Mouse (Mus musculus) midbrain, embryonic 13.5 days (tissue): Measurements from ENCODE around the gene Rxylt1. TPM values are rescaled to one million over a fixed set of nuclear protein-coding genes. Genes with fewer than 3 reads are reported as not detected.

ENCODE experiments used
- ATAC-seq: fragments of 200-750 bp; cut with Nextera tagmentation; 2 replicates; pipeline ENCODE4 v1.8.0; 2017; ENCODE audit warnings: mild to moderate bottlenecking, moderate TSS enrichment, moderate library complexity
- H3K27ac ChIP-seq: fragments of 300-500 bp; sonication (generic); 2 replicates; pipeline ENCODE4 v1.5.1; 2015; ENCODE audit warnings: inconsistent platforms, mild to moderate bottlenecking, moderate library complexity
- H3K27me3 ChIP-seq: fragments of 300-500 bp; sonication (generic); 2 replicates; pipeline ENCODE4 v1.6.1; 2015; ENCODE audit warnings: mild to moderate bottlenecking, inconsistent platforms
- H3K36me3 ChIP-seq: fragments of 300-500 bp; sonication (generic); 2 replicates; pipeline ENCODE4 v1.6.1; 2015; ENCODE audit warnings: mild to moderate bottlenecking, inconsistent platforms
- H3K4me1 ChIP-seq: fragments of 300-500 bp; sonication (generic); replicated peaks from 2 replicates; pipeline ENCODE4 v1.6.1; 2015; ENCODE audit warnings: inconsistent platforms
- H3K4me2 ChIP-seq: fragments of 300-500 bp; sonication (generic); replicated peaks from 2 replicates; pipeline ENCODE4 v1.6.1; 2015; ENCODE audit warnings: moderate library complexity, mild to moderate bottlenecking, inconsistent platforms
- H3K4me3 ChIP-seq: fragments of 300-500 bp; sonication (generic); replicated peaks from 2 replicates; pipeline ENCODE4 v1.5.1; 2015; ENCODE audit warnings: mild to moderate bottlenecking, inconsistent platforms
- H3K9ac ChIP-seq: fragments of 300-500 bp; sonication (generic); replicated peaks from 2 replicates; pipeline ENCODE4 v1.6.1; 2015; ENCODE audit warnings: mild to moderate bottlenecking, inconsistent platforms
- H3K9me3 ChIP-seq: fragments of 300-500 bp; sonication (generic); 2 replicates; pipeline ENCODE4 v1.6.1; 2016; ENCODE audit warnings: mild to moderate bottlenecking, inconsistent platforms
- WGBS: fragments of 180-500 bp; shearing (Covaris S2); methylation state at CpG from one replicate; pipeline ENCODE4 v1.1.7; 2015; 5-methylcytosine and 5-hydroxymethylcytosine counted together
- polyA plus RNA-seq: library from polyadenylated mRNA; unstranded; fragments of >200 nt; fragmentation: Nextera tagmentation; extraction: Ambion mirVana; gene quantifications from 2 replicates; pipeline ENCODE4 v1.2.1, GENCODE M21; 2015

Rxylt1 gene
- polyA plus RNA-seq, 1 experiment from 2014 or later = 32.1 TPM

GRCm38 (mm10) chr10:122081352-122081751 lies 15.8 kb downstream of the Rxylt1 start:
- no peak for ATAC-seq
- no peak overlapping the region for H3K4me3 ChIP-seq
- 97% methylated on average over 1 of the region's 1 CpGs for WGBS

GRCm38 (mm10) chr10:122069153-122069552 lies 28.0 kb downstream of the Rxylt1 start:
- H3K27ac ChIP-seq = no peak overlapping the region
- H3K27me3 ChIP-seq = no peaks in the 10 kb centered on the region
- H3K9me3 ChIP-seq = no peaks in the 10 kb centered on the region
- no peak for ATAC-seq
- H3K4me3 ChIP-seq = no peak overlapping the region
- no peak overlapping the region for H3K9ac ChIP-seq
- no peaks in the 10 kb centered on the region for H3K36me3 ChIP-seq
- H3K4me2 ChIP-seq = no peak overlapping the region
- no peaks in the 10 kb centered on the region for H3K4me1 ChIP-seq

More at GRCm38 (mm10) chr10:122081352-122081751, 15.8 kb downstream of the Rxylt1 start:
- H3K36me3 ChIP-seq = peaks cover 18% of the 10 kb centered on the region
- H3K27ac ChIP-seq = no peak overlapping the region
- no peaks in the 10 kb centered on the region for H3K27me3 ChIP-seq
- no peak overlapping the region for H3K4me2 ChIP-seq
- no peaks in the 10 kb centered on the region for H3K4me1 ChIP-seq
- 0 out of 2 replicates have a peak, but pooled peaks cover 9% of the 10 kb centered on the region for H3K9me3 ChIP-seq
- H3K9ac ChIP-seq = no peak overlapping the region

GRCm38 (mm10) chr10:122055826-122056225 lies 41.3 kb downstream of the Rxylt1 start:
- H3K27ac ChIP-seq = no peak overlapping the region
- no peak for ATAC-seq
- no peaks in the 10 kb centered on the region for H3K4me1 ChIP-seq
- no peak overlapping the region for H3K4me2 ChIP-seq
- H3K4me3 ChIP-seq = no peak overlapping the region
- no peaks in the 10 kb centered on the region for H3K27me3 ChIP-seq
- no peak overlapping the region for H3K9ac ChIP-seq
- no peaks in the 10 kb centered on the region for H3K36me3 ChIP-seq
- H3K9me3 ChIP-seq = no peaks in the 10 kb centered on the region
- WGBS = 85% methylated on average over 6 of the region's 6 CpGs

GRCm38 (mm10) chr10:122054535-122054934 lies 42.6 kb downstream of the Rxylt1 start:
- peak; percentile 81 for ATAC-seq
- no peaks in the 10 kb centered on the region for H3K9me3 ChIP-seq
- no peaks in the 10 kb centered on the region for H3K27me3 ChIP-seq
- H3K27ac ChIP-seq = no peak overlapping the region
- no peak overlapping the region for H3K4me3 ChIP-seq
- H3K4me1 ChIP-seq = no peaks in the 10 kb centered on the region
- H3K9ac ChIP-seq = no peak overlapping the region
- no peaks in the 10 kb centered on the region for H3K36me3 ChIP-seq
- WGBS = 14% methylated on average over 8 of the region's 8 CpGs
- no peak overlapping the region for H3K4me2 ChIP-seq

GRCm38 (mm10) chr10:122051831-122052230 lies 45.3 kb downstream of the Rxylt1 start:
- H3K4me3 ChIP-seq = no peak overlapping the region
- WGBS = 39% methylated on average over 6 of the region's 6 CpGs
- H3K4me1 ChIP-seq = no peaks in the 10 kb centered on the region
- H3K9me3 ChIP-seq = no peaks in the 10 kb centered on the region
- no peak overlapping the region for H3K27ac ChIP-seq
- H3K27me3 ChIP-seq = no peaks in the 10 kb centered on the region
- no peak overlapping the region for H3K9ac ChIP-seq
- no peak overlapping the region for H3K4me2 ChIP-seq
- no peaks in the 10 kb centered on the region for H3K36me3 ChIP-seq
- no peak for ATAC-seq

GRCm38 (mm10) chr10:122047727-122048365 lies 49.3 kb downstream of the Rxylt1 start:
- Histone ChIP-seq H3K36me3 (peaks cover 2% of the 10 kb centered on the region; the same call in 1 of the 2 replicates), H3K9me3 (no peaks in the 10 kb centered on the region), H3K27ac (peak overlapping the region; percentile 96), H3K27me3 (no peaks in the 10 kb centered on the region), H3K4me2 (peak overlapping the region; percentile 73), H3K9ac (peak overlapping the region; percentile 95), H3K4me3 (peak overlapping the region; percentile 78), H3K4me1 (peaks cover 25% of the 10 kb centered on the region)
- WGBS = 18% methylated on average over 29 of the region's 44 CpGs
- ATAC-seq = peak; percentile 82

- peak; percentile 85 for ATAC-seq
- Histone ChIP-seq H3K9ac (peak within 1 kb of the TSS; percentile 95), H3K27ac (peak within 1 kb of the TSS; percentile 96), H3K4me3 (peak within 1 kb of the TSS; percentile 78), H3K4me1 (peaks cover 29% of the 10 kb centered on the region), H3K9me3 (no peaks in the 10 kb centered on the region), H3K27me3 (no peaks in the 10 kb centered on the region), H3K4me2 (peak within 1 kb of the TSS; percentile 73), H3K36me3 (peaks cover 10% of the 10 kb centered on the region)
- under 1% methylated on average over 42 of the region's 79 CpGs for WGBS
These were observed 50.1 kb downstream of the Rxylt1 start, which contains the start of gene Srgap1 for GRCm38 (mm10) chr10:122046904-122047726. TSS of gene Srgap1 (minus strand) at chr10:122047315.

GRCm38 (mm10) chr10:122046511-122046903 lies 50.7 kb downstream of the Rxylt1 start:
- WGBS = under 1% methylated on average over 13 of the region's 13 CpGs
- H3K27ac ChIP-seq = peak overlapping the region; percentile 96
- peaks cover 10% of the 10 kb centered on the region for H3K36me3 ChIP-seq
- peak overlapping the region; percentile 95 for H3K9ac ChIP-seq
- H3K4me1 ChIP-seq = peaks cover 29% of the 10 kb centered on the region
- H3K27me3 ChIP-seq = no peaks in the 10 kb centered on the region
- peak overlapping the region; percentile 73 for H3K4me2 ChIP-seq
- ATAC-seq = no peak
- peak overlapping the region; percentile 78 for H3K4me3 ChIP-seq
- H3K9me3 ChIP-seq = no peaks in the 10 kb centered on the region

- H3K27me3 ChIP-seq = no peaks in the 10 kb centered on the region
- peak overlapping the region; percentile 73 for H3K4me2 ChIP-seq
- peaks cover 29% of the 10 kb centered on the region for H3K4me1 ChIP-seq
- 6% methylated on average over 9 of the region's 9 CpGs for WGBS
- no peaks in the 10 kb centered on the region for H3K9me3 ChIP-seq
- H3K27ac ChIP-seq = peak overlapping the region; percentile 96
- H3K36me3 ChIP-seq = peaks cover 12% of the 10 kb centered on the region
- H3K9ac ChIP-seq = peak overlapping the region; percentile 95
- peak; percentile 18 for ATAC-seq
- peak overlapping the region; percentile 78 for H3K4me3 ChIP-seq
These were observed 51.2 kb downstream of the Rxylt1 start for GRCm38 (mm10) chr10:122045946-122046345.

GRCm38 (mm10) chr10:122044926-122045325 lies 52.2 kb downstream of the Rxylt1 start:
- ATAC-seq = no peak
- H3K27me3 ChIP-seq = no peaks in the 10 kb centered on the region
- 39% methylated on average over 4 of the region's 4 CpGs for WGBS
- peak overlapping the region; percentile 70 for H3K27ac ChIP-seq
- no peaks in the 10 kb centered on the region; the same call in 1 of the 2 replicates for H3K9me3 ChIP-seq
- peak overlapping the region; percentile 95 for H3K9ac ChIP-seq
- H3K36me3 ChIP-seq = peaks cover 15% of the 10 kb centered on the region
- H3K4me3 ChIP-seq = peak overlapping the region; percentile 78
- H3K4me1 ChIP-seq = peaks cover 29% of the 10 kb centered on the region
- H3K4me2 ChIP-seq = peak overlapping the region; percentile 73

GRCm38 (mm10) chr10:122040372-122040771 lies 56.8 kb downstream of the Rxylt1 start:
- Histone ChIP-seq H3K4me3 (no peak overlapping the region), H3K27me3 (no peaks in the 10 kb centered on the region), H3K36me3 (peaks cover 27% of the 10 kb centered on the region), H3K4me2 (no peak overlapping the region), H3K9me3 (no peaks in the 10 kb centered on the region; the same call in 1 of the 2 replicates), H3K9ac (no peak overlapping the region), H3K27ac (no peak overlapping the region), H3K4me1 (peaks cover 21% of the 10 kb centered on the region)
- ATAC-seq = no peak
- 46% methylated on average over 4 of the region's 4 CpGs for WGBS

GRCm38 (mm10) chr10:122039566-122039965 lies 57.6 kb downstream of the Rxylt1 start:
- H3K27ac ChIP-seq = no peak overlapping the region
- H3K36me3 ChIP-seq = peaks cover 27% of the 10 kb centered on the region
- no peaks in the 10 kb centered on the region; the same call in 1 of the 2 replicates for H3K9me3 ChIP-seq
- WGBS = 93% methylated on average over 4 of the region's 4 CpGs
- H3K4me2 ChIP-seq = no peak overlapping the region
- ATAC-seq = no peak
- H3K9ac ChIP-seq = no peak overlapping the region
- no peaks in the 10 kb centered on the region for H3K27me3 ChIP-seq
- H3K4me3 ChIP-seq = no peak overlapping the region
- H3K4me1 ChIP-seq = peaks cover 15% of the 10 kb centered on the region
